Mouse (Mus musculus) neural tube, embryonic 13.5 days (tissue): ENCODE measurements around the gene Lrpap1. TPM values are rescaled to one million over a fixed set of nuclear protein-coding genes. Genes with fewer than 3 reads are reported as not detected.

Experiments
- ATAC-seq: fragments of 200-750 bp; cut with Nextera tagmentation; 2 replicates; pipeline ENCODE4 v1.8.0; 2017; ENCODE audit warnings: low read depth, mild to moderate bottlenecking, moderate TSS enrichment, moderate library complexity
- H3K27ac ChIP-seq: fragments of 300-500 bp; sonication (generic); replicated peaks from 2 replicates; pipeline ENCODE4 v1.5.1; 2015; ENCODE audit warnings: moderate library complexity, mild to moderate bottlenecking, inconsistent platforms
- H3K27me3 ChIP-seq: fragments of 300-500 bp; sonication (generic); 2 replicates; pipeline ENCODE4 v1.6.1; 2015; ENCODE audit warnings: mild to moderate bottlenecking, inconsistent platforms
- H3K36me3 ChIP-seq: fragments of 300-500 bp; sonication (generic); 2 replicates; pipeline ENCODE4 v1.6.1; 2015; ENCODE audit warnings: mild to moderate bottlenecking, inconsistent platforms
- H3K4me1 ChIP-seq: fragments of 300-500 bp; sonication (generic); replicated peaks from 2 replicates; pipeline ENCODE4 v1.6.1; 2015; ENCODE audit warnings: inconsistent platforms
- H3K4me2 ChIP-seq: fragments of 300-500 bp; sonication (generic); 2 replicates; pipeline ENCODE4 v1.6.1; 2015; ENCODE audit warnings: inconsistent platforms, mild to moderate bottlenecking, moderate library complexity
- H3K4me3 ChIP-seq: fragments of 300-500 bp; sonication (generic); 2 replicates; pipeline ENCODE4 v1.5.1; 2015; ENCODE audit warnings: mild to moderate bottlenecking, inconsistent platforms
- H3K9ac ChIP-seq: fragments of 300-500 bp; sonication (generic); 2 replicates; pipeline ENCODE4 v1.6.1; 2015; ENCODE audit warnings: moderate library complexity, mild to moderate bottlenecking, inconsistent platforms
- H3K9me3 ChIP-seq: fragments of 300-500 bp; sonication (generic); 2 replicates; pipeline ENCODE4 v1.6.1; 2016; ENCODE audit warnings: inconsistent platforms
- WGBS: fragments of 180-500 bp; shearing (Covaris S2); methylation state at CpG from one replicate; pipeline ENCODE4 v1.1.7; 2015; 5-methylcytosine and 5-hydroxymethylcytosine counted together
- polyA plus RNA-seq: library from polyadenylated mRNA; unstranded; fragments of >200 nt; fragmentation: Nextera tagmentation; extraction: Ambion mirVana; gene quantifications from 2 replicates; pipeline ENCODE4 v1.2.1, GENCODE M21; 2015

Gene Lrpap1
- polyA plus RNA-seq, 1 experiment from 2014 or later = 136 TPM

GRCm38 (mm10) chr5:35050541-35050940, 55.0 kb downstream of the Lrpap1 start:
- Histone ChIP-seq H3K4me1 (peaks cover 11% of the 10 kb centered on the region; the same call in 1 of the 2 replicates), H3K27ac (no peak overlapping the region), H3K9me3 (no peaks in the 10 kb centered on the region), H3K9ac (no peak overlapping the region), H3K27me3 (no peaks in the 10 kb centered on the region), H3K36me3 (no peaks in the 10 kb centered on the region), H3K4me3 (no peak overlapping the region), H3K4me2 (no peak overlapping the region)
- no peak for ATAC-seq
- 81% methylated on average over 5 of the region's 5 CpGs for WGBS

GRCm38 (mm10) chr5:35043110-35043451, 62.5 kb downstream of the Lrpap1 start:
- WGBS = 38% methylated on average over 1 of the region's 1 CpGs
- Histone ChIP-seq H3K4me1 (no peaks in the 10 kb centered on the region), H3K9me3 (no peaks in the 10 kb centered on the region), H3K4me3 (no peak overlapping the region), H3K9ac (no peak overlapping the region), H3K27me3 (no peaks in the 10 kb centered on the region), H3K27ac (no peak overlapping the region), H3K4me2 (no peak overlapping the region), H3K36me3 (no peaks in the 10 kb centered on the region)
- ATAC-seq = peak; percentile 87

- Histone ChIP-seq H3K27me3 (no peaks in the 10 kb centered on the region), H3K4me3 (no peak overlapping the region), H3K9me3 (no peaks in the 10 kb centered on the region), H3K36me3 (no peaks in the 10 kb centered on the region), H3K4me2 (no peak overlapping the region), H3K27ac (no peak overlapping the region), H3K4me1 (no peaks in the 10 kb centered on the region), H3K9ac (no peak overlapping the region)
- peak; percentile 33 for ATAC-seq
- 81% methylated on average over 10 of the region's 10 CpGs for WGBS
Measured at GRCm38 (mm10) chr5:35042431-35043109, 63.0 kb downstream of the Lrpap1 start.

Other genes with a start within 250 kb of the Lrpap1 start
- 1.8 and 2.3 TPM in 2 replicates for gene Msantd1, start 197.8 kb downstream of the Lrpap1 start, polyA plus RNA-seq
- 42.7 and 44.7 TPM in 2 replicates for gene Rgs12, start 156.3 kb downstream of the Lrpap1 start, polyA plus RNA-seq
- 0.84 TPM in 1 of 2 replicates, not detected in the other for gene Hgfac, start 64.3 kb downstream of the Lrpap1 start, polyA plus RNA-seq
- gene Dok7, start 49.0 kb downstream of the Lrpap1 start, polyA plus RNA-seq = 3.7 and 4.5 TPM in 2 replicates
- 0.72 and 0.89 TPM in 2 replicates for gene Adra2c, start 172.6 kb upstream of the Lrpap1 start, polyA plus RNA-seq